Mouse (Mus musculus) forebrain, postnatal 0 days (tissue): ENCODE data around the gene Tspan5. TPM values are rescaled to one million over a fixed set of nuclear protein-coding genes. Genes with fewer than 3 reads are reported as not detected.

Experiments used
- ATAC-seq: fragments of 200-750 bp; cut with Nextera tagmentation; 2 replicates; pipeline ENCODE4 v1.8.0; 2017; ENCODE audit warnings: mild to moderate bottlenecking, moderate library complexity
- DNase-seq: peaks from one replicate; pipeline ENCODE4 v3.0.0-alpha.2; 2015
- H3K27ac ChIP-seq: fragments of 300-500 bp; sonication (generic); 2 replicates; pipeline ENCODE4 v1.5.1; 2014; ENCODE audit warnings: low read depth, mild to moderate bottlenecking, antibody characterized with exemption, low read length, moderate library complexity, mixed read lengths
- H3K27me3 ChIP-seq: fragments of 300-500 bp; sonication (generic); 2 replicates; pipeline ENCODE4 v1.6.1; 2014; ENCODE audit warnings: mild to moderate bottlenecking, low read length, mixed read lengths; ENCODE audit not compliant: insufficient read depth
- H3K36me3 ChIP-seq: fragments of 300-500 bp; sonication (generic); 2 replicates; pipeline ENCODE4 v1.6.1; 2014; ENCODE audit warnings: mild to moderate bottlenecking, moderate library complexity; ENCODE audit not compliant: insufficient read depth
- H3K4me1 ChIP-seq: fragments of 300-500 bp; sonication (generic); 2 replicates; pipeline ENCODE4 v1.6.1; 2014; ENCODE audit warnings: antibody characterized with exemption; ENCODE audit not compliant: insufficient read depth
- H3K4me2 ChIP-seq: fragments of 300-500 bp; sonication (generic); 2 replicates; pipeline ENCODE4 v1.6.1; 2014; ENCODE audit warnings: low read depth, mild to moderate bottlenecking, moderate library complexity
- H3K4me3 ChIP-seq: fragments of 300-500 bp; sonication (generic); 2 replicates; pipeline ENCODE4 v1.5.1; 2014; ENCODE audit warnings: low read depth, low read length, mixed read lengths
- H3K9ac ChIP-seq: fragments of 300-500 bp; sonication (generic); 2 replicates; pipeline ENCODE4 v1.6.1; 2014; ENCODE audit warnings: mild to moderate bottlenecking
- H3K9me3 ChIP-seq: fragments of 300-500 bp; sonication (generic); 2 replicates; pipeline ENCODE4 v1.6.1; 2016; ENCODE audit warnings: low read length
- CTCF ChIP-seq: sonication (generic); IDR thresholded peaks from 2 replicates; pipeline ENCODE4 v1.5.1; 2016; ENCODE audit warnings: antibody characterized with exemption, control low read depth, low read depth
- WGBS: fragments of 180-500 bp; shearing (Covaris S2); extraction: QIAGEN DNeasy Blood & Tissue Kit; methylation state at CpG from one replicate; pipeline ENCODE4 v1.1.7; 2014; 5-methylcytosine and 5-hydroxymethylcytosine counted together
- polyA plus RNA-seq: library from polyadenylated mRNA; unstranded; fragments of >200 nt; fragmentation: Nextera tagmentation; extraction: Ambion mirVana; gene quantifications from 2 replicates; pipeline ENCODE4 v1.2.1, GENCODE M21; 2015
- total RNA-seq: library from RNA; depleted of rRNA; stranded (reverse); fragments of >200 nt; gene quantifications from 2 replicates; pipeline ENCODE4 v1.2.3, GENCODE M21; 2014

Gene Tspan5
- total and polyA plus RNA-seq, 2 experiments from 2014 or later, result 96.8 to 149 TPM

DNA sequence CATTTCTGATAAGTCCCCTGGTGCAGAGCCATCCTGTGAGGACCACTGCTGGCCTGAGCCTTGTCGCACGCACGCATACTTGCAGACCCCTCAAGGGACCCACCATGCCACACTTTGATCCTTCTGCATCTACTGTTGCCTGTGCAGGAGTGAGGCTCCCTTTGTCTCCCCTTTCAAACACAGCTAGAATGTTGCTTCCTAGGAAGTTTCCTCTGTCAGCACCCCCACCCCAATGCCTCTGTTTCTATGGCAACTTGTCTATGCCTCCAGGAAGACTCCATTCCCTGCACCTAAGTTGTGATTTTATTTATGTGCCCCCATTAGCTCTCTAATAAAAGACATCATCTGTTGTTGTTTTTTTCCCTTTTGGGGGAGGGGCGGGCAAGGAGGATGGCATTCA, 115.0 kb downstream of the Tspan5 start:
- ATAC-seq (peak; percentile 65), DNase-seq (peak; percentile 62)
- Histone ChIP-seq H3K27me3 (no peaks in the 10 kb centered on the region), H3K4me2 (0 out of 2 replicates have a peak overlapping the region, but pooled peaks have one; percentile 14), H3K4me3 (no peak overlapping the region), H3K9ac (peak overlapping the region; percentile 39), H3K36me3 (no peaks in the 10 kb centered on the region), H3K27ac (peak overlapping the region; percentile 66), H3K9me3 (no peaks in the 10 kb centered on the region), H3K4me1 (peaks cover 78% of the 10 kb centered on the region)
- TF ChIP-seq CTCF, result no peak
- WGBS, result 57% methylated on average over 4 of the region's 4 CpGs

GRCm38 (mm10) chr3:138857805-138858546, 116.0 kb downstream of the Tspan5 start:
- H3K4me1 ChIP-seq, result peaks cover 68% of the 10 kb centered on the region
- H3K4me2 ChIP-seq, result no peak overlapping the region
- no peaks in the 10 kb centered on the region for H3K27me3 ChIP-seq
- no peak overlapping the region for H3K9ac ChIP-seq
- no peak overlapping the region for H3K4me3 ChIP-seq
- WGBS, result 20% methylated on average over 12 of the region's 12 CpGs
- TF ChIP-seq CTCF, result no peak
- no peaks in the 10 kb centered on the region for H3K36me3 ChIP-seq
- H3K9me3 ChIP-seq, result no peaks in the 10 kb centered on the region
- DNase-seq (no peak), ATAC-seq (no peak)
- peak overlapping the region; percentile 23; the same call in 1 of the 2 replicates for H3K27ac ChIP-seq

- ATAC-seq (no peak), DNase-seq (no peak)
- no peaks in the 10 kb centered on the region for H3K27me3 ChIP-seq
- no peak overlapping the region for H3K4me3 ChIP-seq
- WGBS, result 76% methylated on average over 6 of the region's 6 CpGs
- no peak overlapping the region; the same call in 1 of the 2 replicates for H3K27ac ChIP-seq
- H3K4me2 ChIP-seq, result no peak overlapping the region
- TF ChIP-seq CTCF, result no peak
- H3K36me3 ChIP-seq, result no peaks in the 10 kb centered on the region
- H3K9ac ChIP-seq, result no peak overlapping the region
- H3K4me1 ChIP-seq, result peaks cover 62% of the 10 kb centered on the region
- H3K9me3 ChIP-seq, result no peaks in the 10 kb centered on the region
Measured at GRCm38 (mm10) chr3:138858649-138859048, 116.7 kb downstream of the Tspan5 start.

DNA sequence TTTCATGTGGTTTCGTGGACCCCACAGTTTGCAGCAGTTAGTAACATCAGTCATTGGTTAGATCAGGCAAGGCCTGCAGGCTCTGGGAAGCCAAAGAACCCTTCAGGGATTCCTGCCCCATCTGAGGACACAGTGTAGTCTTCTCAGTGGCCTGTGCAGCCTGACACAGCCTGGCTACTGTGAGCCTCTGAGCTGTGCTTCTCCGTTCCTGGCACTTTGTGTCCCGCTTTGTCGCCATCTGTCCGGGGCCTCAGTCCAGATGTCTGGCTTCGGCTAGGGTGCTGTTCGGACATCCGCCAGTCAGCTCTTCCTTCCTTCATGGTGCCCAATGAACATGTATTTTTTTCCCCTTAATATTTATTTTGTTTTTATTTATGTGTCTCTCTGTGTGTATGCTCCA, 117.2 kb downstream of the Tspan5 start:
- Histone ChIP-seq H3K4me3 (no peak overlapping the region), H3K9me3 (no peaks in the 10 kb centered on the region), H3K9ac (no peak overlapping the region), H3K4me1 (peaks cover 59% of the 10 kb centered on the region), H3K27ac (no peak overlapping the region; the same call in 1 of the 2 replicates), H3K4me2 (no peak overlapping the region), H3K27me3 (no peaks in the 10 kb centered on the region), H3K36me3 (no peaks in the 10 kb centered on the region)
- DNase-seq (no peak), ATAC-seq (no peak)
- TF ChIP-seq CTCF, result no peak
- 55% methylated on average over 8 of the region's 8 CpGs for WGBS

GRCm38 (mm10) chr3:138859666-138860065, 117.7 kb downstream of the Tspan5 start:
- H3K9me3 ChIP-seq, result no peaks in the 10 kb centered on the region
- no peaks in the 10 kb centered on the region for H3K36me3 ChIP-seq
- DNase-seq (no peak), ATAC-seq (0 out of 2 replicates have a peak, but pooled peaks have one; percentile 4)
- H3K27ac ChIP-seq, result no peak overlapping the region
- no peak overlapping the region for H3K9ac ChIP-seq
- H3K4me2 ChIP-seq, result no peak overlapping the region
- no peak overlapping the region for H3K4me3 ChIP-seq
- WGBS, result 35% methylated on average over 8 of the region's 8 CpGs
- H3K27me3 ChIP-seq, result no peaks in the 10 kb centered on the region
- peaks cover 56% of the 10 kb centered on the region for H3K4me1 ChIP-seq
- peak; percentile 21; the same call in 1 of the 2 replicates for TF ChIP-seq CTCF

- peaks cover 50% of the 10 kb centered on the region for H3K4me1 ChIP-seq
- no peaks in the 10 kb centered on the region for H3K27me3 ChIP-seq
- no peaks in the 10 kb centered on the region for H3K9me3 ChIP-seq
- TF ChIP-seq CTCF, result no peak
- no peak overlapping the region for H3K4me2 ChIP-seq
- H3K9ac ChIP-seq, result no peak overlapping the region
- H3K36me3 ChIP-seq, result no peaks in the 10 kb centered on the region
- no peak overlapping the region for H3K27ac ChIP-seq
- ATAC-seq (no peak), DNase-seq (no peak)
- WGBS, result 49% methylated on average over 11 of the region's 11 CpGs
- H3K4me3 ChIP-seq, result no peak overlapping the region
Measured at GRCm38 (mm10) chr3:138860257-138860760, 118.3 kb downstream of the Tspan5 start.

DNA sequence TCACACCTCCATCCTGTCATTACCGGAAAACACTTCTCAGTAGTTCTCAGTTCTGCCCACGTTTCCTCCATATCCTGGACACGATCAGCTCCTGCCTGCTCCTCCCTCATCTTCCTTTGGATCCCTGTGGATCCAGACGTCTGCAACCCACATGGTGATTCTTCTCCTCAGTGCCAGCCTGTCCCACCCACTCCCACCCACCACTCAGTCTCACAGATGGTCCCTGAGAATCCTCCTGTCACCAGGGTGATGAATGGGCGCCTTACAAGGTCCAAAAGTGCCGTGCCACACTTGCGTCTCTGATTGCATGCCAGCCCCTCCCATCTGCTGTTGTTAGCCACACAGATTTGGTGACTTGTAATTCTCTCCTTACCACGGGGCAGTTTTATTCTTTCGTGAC, 119.0 kb downstream of the Tspan5 start:
- H3K4me1 ChIP-seq, result peaks cover 47% of the 10 kb centered on the region

More for the DNA sequence above, 119.0 kb downstream of the Tspan5 start:
- 38% methylated on average over 9 of the region's 9 CpGs for WGBS
- no peak overlapping the region for H3K4me3 ChIP-seq
- H3K27me3 ChIP-seq, result no peaks in the 10 kb centered on the region
- no peaks in the 10 kb centered on the region for H3K36me3 ChIP-seq
- DNase-seq (no peak), ATAC-seq (peak; percentile 69)
- H3K27ac ChIP-seq, result 0 out of 2 replicates have a peak overlapping the region, but pooled peaks have one; percentile 21
- no peak for TF ChIP-seq CTCF
- no peak overlapping the region for H3K9ac ChIP-seq
- no peaks in the 10 kb centered on the region for H3K9me3 ChIP-seq
- no peak overlapping the region for H3K4me2 ChIP-seq
